Mouse (Mus musculus): ENCODE measurements at regions not wholly inside any gene's neighbourhood (a gene's known extent, or its start where the extent isn't known, plus 50 kb on each side); places are given as distances from the start of the nearest gene placed in this dataset.

DNA sequence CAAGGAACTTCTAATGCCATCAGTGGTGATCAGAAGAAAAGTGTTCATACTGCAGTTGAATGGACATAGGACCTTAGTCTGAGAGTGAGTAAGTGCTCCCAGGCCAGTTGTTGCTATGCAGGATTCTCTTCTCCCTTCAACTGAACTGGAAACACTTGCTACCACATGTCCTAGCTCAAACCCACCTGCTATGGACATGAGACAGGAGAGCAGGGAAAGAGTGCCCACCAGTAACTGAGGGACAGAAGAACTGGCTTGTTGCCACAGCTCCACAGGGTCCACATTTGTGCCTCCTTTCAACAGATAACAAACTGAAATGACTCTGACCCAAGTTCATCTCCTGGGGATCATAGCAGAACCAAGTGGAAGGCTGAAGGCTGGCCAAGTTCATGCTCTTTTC is 292.9 kb downstream of the Qk start:
- no peak for TF ChIP-seq CTCF (IDR thresholded peaks at IDR 0.05; ENCODE audit: borderline replicate concordance, insufficient read depth, low read length)
- TF ChIP-seq POLR2A (IDR thresholded peaks at IDR 0.05; ENCODE audit: low read depth, low read length): no peak

All from embryonic fibroblast, embryonic 13.5 days (primary cell).